Mouse (Mus musculus): ENCODE measurements around the gene Btbd9.

Gene Btbd9

DNA sequence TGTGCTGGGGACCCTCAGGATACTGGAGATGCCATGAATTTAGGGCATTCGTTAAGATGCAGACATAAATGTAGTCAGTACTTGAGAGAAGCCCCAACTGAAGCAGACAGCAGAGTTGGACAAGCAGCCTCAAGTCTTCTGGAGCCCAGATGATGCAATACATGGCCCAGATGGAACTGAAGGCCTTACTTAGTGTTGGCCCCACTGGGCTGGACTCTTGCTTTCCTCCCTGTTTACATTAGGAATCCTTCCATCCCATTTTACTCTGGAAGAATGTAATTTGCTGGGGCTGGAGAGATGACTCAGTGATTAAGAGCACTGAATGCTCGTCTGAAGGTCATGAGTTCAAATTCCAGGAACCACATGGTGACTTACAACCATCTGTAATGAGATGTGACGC, 136.6 kb downstream of the Btbd9 start:
- DNase-seq: no peak

- no peak for DNase-seq
These were observed 137.5 kb downstream of the Btbd9 start for GRCm38 (mm10) chr17:30438786-30439185.

- no peak for DNase-seq
These were observed 140.2 kb downstream of the Btbd9 start for GRCm38 (mm10) chr17:30436021-30436461.

DNA sequence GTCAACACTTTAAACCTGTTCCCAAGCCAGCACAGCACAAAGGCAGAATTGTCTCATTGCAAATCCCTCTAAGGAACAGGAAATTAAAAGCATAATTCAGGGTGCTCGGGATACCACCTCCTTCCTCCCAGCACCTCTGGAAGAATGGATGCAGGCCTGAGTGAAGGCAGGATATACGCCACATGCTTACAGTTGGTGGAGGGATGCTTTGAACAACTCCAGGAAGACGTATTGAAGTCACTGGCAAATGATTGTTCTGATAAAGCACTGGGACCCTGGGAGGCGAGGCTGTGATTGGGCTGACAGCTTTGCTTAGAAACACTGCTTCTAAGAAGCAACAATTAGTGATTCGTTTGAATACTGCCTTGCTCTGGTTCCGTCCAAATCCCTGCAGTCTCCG, 140.8 kb downstream of the Btbd9 start:
- DNase-seq: no peak

DNA sequence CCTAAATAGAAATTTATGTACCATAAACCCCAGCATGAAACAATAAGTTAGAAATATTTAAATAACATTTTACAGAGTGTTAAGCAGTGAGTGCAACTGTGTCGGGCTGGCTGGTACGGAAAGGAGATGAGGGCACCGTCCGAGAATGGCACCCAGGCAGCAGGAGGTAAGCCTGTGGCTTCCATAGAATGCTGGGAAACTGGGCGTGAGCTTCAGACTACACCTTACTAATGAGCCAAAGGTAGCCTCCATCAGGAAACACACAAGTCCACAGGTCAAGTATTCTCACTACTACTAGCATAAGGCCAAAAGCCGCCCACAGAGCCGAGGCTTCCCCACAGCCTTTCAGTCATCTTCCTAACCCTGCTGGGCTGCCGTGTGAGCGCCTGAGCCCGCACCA, 144.2 kb downstream of the Btbd9 start:
- DNase-seq: no peak

GRCm38 (mm10) chr17:30430961-30431640, 145.2 kb downstream of the Btbd9 start:
- DNase-seq: no peak

DNA sequence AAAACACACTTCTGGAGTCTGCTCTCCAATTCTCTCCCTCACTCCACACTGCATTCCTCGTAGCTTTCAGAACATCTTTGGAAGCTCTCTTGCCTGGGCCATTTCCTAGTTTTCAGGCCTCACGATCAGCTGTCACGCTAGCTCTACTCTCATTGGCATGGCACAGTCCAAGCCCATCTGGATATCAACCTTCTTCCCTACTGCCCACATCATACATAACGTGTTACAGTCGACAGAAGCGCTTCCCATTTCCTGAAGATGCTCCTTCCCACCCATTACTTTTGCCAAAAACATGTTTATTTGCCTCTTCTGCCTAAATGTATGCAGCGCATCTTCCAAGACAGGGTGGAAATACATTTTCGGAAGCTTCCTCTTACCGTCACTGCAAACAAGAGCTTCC, 147.6 kb downstream of the Btbd9 start:
- no peak for DNase-seq

DNA sequence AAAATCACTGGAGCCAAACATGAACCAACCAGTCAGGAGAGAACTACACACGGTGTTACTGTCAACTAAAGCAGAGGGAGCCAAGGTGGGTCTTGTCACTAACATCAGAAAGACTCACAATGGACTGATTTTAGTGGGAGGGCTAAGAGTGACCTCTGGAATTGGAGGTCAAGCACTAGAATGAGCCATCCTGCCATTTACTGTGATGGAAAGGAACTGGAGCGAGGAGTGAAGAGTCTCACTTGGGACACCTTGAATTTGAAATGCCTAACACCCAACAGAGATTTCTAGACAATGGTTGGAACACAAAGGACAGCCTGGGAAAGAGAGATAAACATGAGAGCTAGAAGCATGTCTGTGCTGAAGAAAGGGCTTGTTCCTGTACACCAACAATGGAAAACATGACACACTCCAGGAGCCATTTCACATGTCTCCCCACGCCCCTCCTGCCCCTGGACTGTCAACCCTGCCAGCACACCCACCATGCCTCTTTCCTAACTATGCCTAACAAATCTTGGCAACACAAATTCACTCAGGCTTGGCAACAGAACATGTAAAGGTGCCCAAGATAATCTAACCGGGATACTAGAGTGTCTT, 152.9 kb downstream of the Btbd9 start:
- DNase-seq: no peak

DNA sequence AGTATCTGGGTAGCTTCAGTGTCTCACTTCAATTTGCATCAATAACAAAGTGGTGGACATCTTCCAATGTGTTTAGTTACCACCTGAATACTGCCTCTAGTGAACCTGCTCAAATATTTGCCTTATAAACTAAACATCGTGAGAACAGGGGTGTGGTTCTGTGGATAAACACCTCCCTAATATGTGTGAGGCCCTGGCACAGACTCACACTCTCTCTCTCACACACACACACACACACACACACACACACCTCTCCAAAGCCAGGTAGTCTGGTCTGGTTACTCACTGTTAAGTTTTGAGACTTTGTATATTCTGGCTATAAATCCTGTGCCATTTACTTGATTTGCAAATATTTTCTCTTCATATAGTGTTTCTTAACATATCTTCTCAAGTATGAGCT, 154.0 kb downstream of the Btbd9 start:
- no peak for DNase-seq

- no peak for DNase-seq
These were observed 155.0 kb downstream of the Btbd9 start for GRCm38 (mm10) chr17:30421256-30421655.

DNA sequence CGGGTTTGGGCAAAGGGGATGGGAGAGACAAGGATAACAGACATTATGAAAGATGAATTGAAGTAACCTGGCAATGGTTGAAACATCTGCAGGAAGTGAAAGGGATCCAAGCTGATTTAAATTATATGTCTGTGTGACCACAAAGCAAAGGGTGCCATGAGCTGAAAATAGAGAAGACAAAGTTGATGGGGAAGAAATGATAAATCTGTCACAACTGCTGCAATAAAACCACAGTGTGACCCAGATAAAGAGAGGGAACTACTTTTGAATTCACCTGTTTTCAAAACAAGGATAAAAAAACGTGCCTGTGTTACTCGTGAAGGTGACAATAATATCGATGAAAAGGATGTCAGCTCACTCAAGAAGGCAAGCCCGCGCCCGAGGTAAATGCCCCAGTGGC, 156.8 kb downstream of the Btbd9 start:
- no peak for DNase-seq

GRCm38 (mm10) chr17:30418510-30418909, 157.8 kb downstream of the Btbd9 start:
- DNase-seq: no peak

GRCm38 (mm10) chr17:30417106-30417505, 159.2 kb downstream of the Btbd9 start:
- DNase-seq: no peak

GRCm38 (mm10) chr17:30415693-30416092, 160.6 kb downstream of the Btbd9 start:
- DNase-seq: no peak

DNA sequence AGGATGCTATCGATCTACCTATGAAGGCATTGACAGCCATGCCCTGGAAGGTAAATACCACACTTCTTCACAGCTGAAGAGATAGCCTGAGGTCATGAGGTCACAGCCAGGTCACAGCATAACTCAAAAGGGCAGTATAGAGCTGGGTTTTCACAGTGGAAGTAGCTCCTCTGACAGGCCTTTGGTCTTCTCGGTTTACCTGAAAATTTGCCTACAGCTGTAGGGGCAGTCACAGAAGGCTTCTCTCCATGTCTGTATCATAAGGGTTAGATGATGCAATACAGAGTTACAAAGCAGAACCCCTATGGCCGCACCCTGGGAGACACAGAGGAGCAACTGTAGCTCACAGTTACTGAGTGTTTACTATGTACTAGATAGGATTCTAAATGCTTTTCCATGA, 163.3 kb downstream of the Btbd9 start:
- DNase-seq: no peak

DNA sequence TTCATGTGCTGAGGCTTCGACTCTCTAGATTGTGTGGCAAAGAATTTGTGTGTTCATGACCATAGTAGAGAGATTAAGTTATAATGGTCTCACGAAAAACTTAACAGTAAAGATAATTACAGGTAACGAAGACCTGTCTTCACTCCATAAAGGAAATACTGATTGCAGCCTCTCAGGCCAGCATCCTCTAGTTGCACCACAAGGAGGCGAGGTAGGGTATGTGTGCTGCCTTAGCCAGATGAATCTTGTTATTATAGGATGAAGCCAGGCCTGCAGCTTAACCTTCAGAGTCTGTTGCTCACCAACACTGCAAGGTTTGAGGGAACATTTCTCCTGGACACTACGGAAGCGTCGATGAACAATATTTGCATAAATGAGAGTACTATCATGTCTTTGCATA, 170.3 kb downstream of the Btbd9 start:
- DNase-seq: no peak

DNA sequence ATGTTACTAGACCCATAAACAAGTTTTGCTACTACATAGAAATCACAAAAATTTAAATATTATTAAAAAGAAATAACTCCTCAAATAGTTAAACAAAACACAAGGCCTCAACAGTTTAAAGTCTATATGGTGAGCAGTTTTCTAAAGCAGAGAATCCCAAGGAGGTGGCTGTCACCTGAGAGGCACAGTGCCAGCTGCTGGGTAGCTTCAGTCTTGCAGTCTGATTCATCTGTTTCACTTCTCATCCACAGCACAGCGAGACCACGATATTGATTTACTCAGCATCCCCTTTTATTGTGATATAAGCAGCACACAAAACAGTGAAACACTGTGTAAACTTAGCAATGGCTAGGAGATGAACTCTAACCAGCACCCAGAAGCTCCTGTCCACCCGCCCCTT, 173.4 kb downstream of the Btbd9 start:
- DNase-seq: no peak

DNA sequence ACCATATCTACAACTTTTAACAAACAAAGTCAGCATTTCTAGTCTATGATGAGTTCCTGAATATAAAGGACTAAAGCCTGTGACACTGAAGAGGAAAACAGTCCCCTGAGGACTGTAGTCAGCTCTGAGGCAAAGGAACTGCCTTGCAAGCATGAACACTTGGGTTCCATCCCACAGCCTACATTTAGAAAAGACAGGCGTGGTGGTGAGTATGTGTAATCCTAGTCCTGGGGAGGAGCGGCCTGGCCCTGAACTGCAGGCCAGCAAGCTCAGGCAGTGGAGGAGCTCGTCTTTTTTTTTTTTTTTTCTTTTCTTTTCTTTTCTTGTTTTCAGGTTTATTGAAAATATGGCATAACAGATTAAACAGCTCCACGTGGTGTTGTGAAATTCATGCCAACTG, 181.0 kb downstream of the Btbd9 start:
- no peak for DNase-seq

DNA sequence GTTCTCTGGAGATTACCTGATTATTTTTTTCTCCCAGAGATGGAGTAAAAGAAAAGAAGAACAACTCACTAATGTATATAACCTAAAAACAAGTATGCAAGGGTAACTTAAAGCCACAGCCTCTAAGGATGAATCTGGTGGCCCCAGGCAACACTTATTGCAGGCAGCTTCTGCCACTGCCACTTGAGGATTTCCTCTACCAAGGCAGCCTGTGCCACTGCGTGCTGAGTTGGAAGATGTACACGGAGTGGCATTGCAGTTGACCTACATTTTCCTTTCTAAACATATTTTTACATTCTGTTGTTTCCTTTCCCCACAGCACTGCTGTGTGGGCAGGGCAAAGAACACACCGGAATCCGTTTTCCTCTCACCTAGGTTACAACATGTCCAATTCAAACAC, 184.3 kb downstream of the Btbd9 start:
- DNase-seq: no peak

GRCm38 (mm10) chr17:30391220-30391619, 185.1 kb downstream of the Btbd9 start:
- DNase-seq: no peak

GRCm38 (mm10) chr17:30389686-30390085, 186.6 kb downstream of the Btbd9 start:
- DNase-seq: peak; percentile 20 to 29

- no peak for DNase-seq
These were observed 187.5 kb downstream of the Btbd9 start for GRCm38 (mm10) chr17:30388817-30389216.

DNA sequence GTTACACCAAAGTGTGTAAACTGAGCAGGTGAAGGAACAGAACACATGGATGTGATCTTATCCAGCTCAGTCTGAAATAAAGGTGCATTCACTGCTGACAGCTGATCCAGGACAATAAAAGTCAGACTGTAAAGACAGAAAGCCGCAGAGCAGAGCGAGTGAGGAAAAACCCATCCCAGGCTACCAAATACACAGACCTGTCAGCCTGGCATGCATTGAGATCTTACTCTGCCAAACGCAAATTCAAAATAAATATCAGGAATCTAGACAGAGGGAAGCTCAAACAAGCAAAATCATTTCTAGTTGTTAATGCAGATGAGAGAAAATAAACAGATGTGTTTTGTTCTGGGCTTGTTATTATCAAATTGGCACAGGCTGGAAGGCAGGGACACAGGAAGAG, 187.9 kb downstream of the Btbd9 start:
- DNase-seq: no peak

DNA sequence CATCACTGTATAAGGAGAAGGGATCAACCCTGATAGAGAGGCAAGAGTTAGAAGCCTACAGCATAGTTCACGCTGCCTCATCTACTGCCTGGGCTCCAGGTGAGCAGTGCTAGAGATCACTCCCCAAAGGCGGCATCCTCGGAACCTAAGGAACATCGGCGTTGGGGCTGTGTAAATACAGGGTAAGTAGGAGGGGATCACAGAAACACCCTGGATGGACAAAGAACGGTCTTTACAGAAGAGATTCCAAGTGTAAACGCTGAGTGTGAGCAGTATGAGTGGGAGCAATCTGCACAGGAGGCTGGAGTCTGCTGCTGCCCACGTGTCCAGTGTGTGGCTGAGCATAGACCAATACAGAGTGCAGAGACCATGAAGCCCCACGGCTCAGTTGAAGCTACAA, 190.0 kb downstream of the Btbd9 start:
- DNase-seq: no peak

DNA sequence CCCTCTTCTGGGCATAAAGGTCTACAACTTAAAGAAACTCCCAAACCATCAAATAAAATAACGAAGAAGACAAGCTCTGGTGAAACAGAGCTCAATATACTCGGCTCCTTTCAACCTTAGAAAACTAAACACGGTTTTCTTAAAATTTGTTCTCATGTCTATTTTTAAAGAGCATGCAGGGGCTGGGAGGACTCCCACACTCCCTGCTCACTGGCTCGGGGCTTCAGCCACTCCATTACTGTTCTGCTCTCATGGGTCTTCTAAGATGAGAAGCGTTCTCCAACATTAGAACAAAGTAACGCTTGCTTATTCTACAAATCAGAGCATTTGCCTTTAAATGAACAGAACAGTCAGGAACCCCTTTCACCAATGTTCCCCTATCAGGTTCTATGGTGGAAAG, 192.6 kb downstream of the Btbd9 start:
- no peak for DNase-seq
